Mouse (Mus musculus) ES-E14 (cell line): ENCODE data around the gene Snrpf.

ENCODE experiments used
- CHD2 ChIP-seq: IDR thresholded peaks from 2 replicates; pipeline ENCODE4 v1.6.1; 2014; ENCODE audit warnings: mild to moderate bottlenecking, low read depth, low read length, inconsistent platforms
- HCFC1 ChIP-seq: IDR thresholded peaks from 2 replicates; pipeline ENCODE4 v1.6.1; 2012; ENCODE audit warnings: low read length, inconsistent platforms, borderline replicate concordance; ENCODE audit not compliant: insufficient read depth
- MAFK ChIP-seq: IDR thresholded peaks from 2 replicates; pipeline ENCODE4 v1.6.1; 2014; ENCODE audit warnings: mild to moderate bottlenecking, low read depth, low read length, inconsistent platforms; ENCODE audit not compliant: insufficient read depth
- ZC3H11A ChIP-seq: IDR thresholded peaks from 2 replicates; pipeline ENCODE4 v1.6.1; 2012; ENCODE audit warnings: low read depth, mild to moderate bottlenecking, inconsistent platforms, low read length, borderline replicate concordance
- ZNF384 ChIP-seq: IDR thresholded peaks from 2 replicates; pipeline ENCODE4 v1.6.1; 2012; ENCODE audit warnings: low read depth, low read length, inconsistent platforms

DNA sequence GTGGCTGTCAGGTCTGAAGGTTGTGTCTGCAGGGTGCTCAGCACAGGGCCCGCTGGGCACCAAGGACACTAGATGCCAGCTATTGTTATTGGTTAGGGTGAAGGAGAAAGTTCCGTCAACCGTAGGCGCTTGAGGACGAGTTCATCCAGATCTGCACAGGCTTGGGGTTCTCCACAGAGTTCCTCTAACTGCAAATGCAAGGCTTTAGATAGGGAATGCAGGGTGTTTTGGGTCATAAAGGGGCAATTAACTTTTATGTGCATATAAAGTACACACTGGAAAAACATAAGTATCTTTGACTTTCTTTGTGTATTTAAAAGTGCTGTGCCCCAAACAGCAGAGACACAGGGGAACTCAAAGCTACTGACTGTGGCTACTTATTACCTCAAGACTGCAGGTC, 40.8 kb upstream of the Snrpf start:
- no peak for TF ChIP-seq HCFC1
- no peak for TF ChIP-seq ZNF384
- TF ChIP-seq MAFK = no peak
- no peak for TF ChIP-seq CHD2
- TF ChIP-seq ZC3H11A = no peak
